Mouse (Mus musculus) activated CD4-positive, CD25-positive, alpha-beta regulatory T cell, adult 4 months (primary cell): Measurements from ENCODE around the gene Syvn1. TPM values are rescaled to one million over a fixed set of nuclear protein-coding genes. Genes with fewer than 3 reads are reported as not detected.
A peak's percentile ranks its signal among the peaks of the same experiment; 100 is the strongest.

ENCODE experiments used
- ATAC-seq: one replicate; pipeline ENCODE4 v1.8.0; 2017
- polyA plus RNA-seq, 2 experiments: library from polyadenylated mRNA; unstranded; fragments of 100-300 nt; shearing (Covaris generic); gene quantifications; one replicate each; pipeline ENCODE4 v1.2.1; 2017

Gene Syvn1
- polyA plus RNA-seq, 2 experiments from 2014 or later, result 12.2 to 15.7 TPM

- ATAC-seq, result no peak
These were observed 23.5 kb downstream of the Syvn1 start for GRCm38 (mm10) chr19:6069851-6070250.

GRCm38 (mm10) chr19:6070571-6071250 is 24.3 kb downstream of the Syvn1 start:
- no peak for ATAC-seq

GRCm38 (mm10) chr19:6071261-6071660 is 24.9 kb downstream of the Syvn1 start:
- ATAC-seq, result no peak

- no peak for ATAC-seq
These were observed 27.5 kb downstream of the Syvn1 start for GRCm38 (mm10) chr19:6073889-6074288.

GRCm38 (mm10) chr19:6076564-6077393 is 30.4 kb downstream of the Syvn1 start, which contains the start of gene Vps51:
Vps51 (minus strand) TSS chr19:6077231.
- ATAC-seq, result peak; percentile 93

GRCm38 (mm10) chr19:6079983-6080480 is 33.7 kb downstream of the Syvn1 start, which contains the start of gene Tmem262:
Tmem262 (plus strand) TSS chr19:6080033.
- no peak for ATAC-seq

GRCm38 (mm10) chr19:6082156-6082555 is 35.8 kb downstream of the Syvn1 start, which contains the start of gene Gm28374:
Gm28374 (minus strand) TSS chr19:6082256.
- ATAC-seq, result no peak

GRCm38 (mm10) chr19:6084478-6085248 is 38.3 kb downstream of the Syvn1 start, which contains the start of the genes Zfpl1 and Cdca5:
Zfpl1 (minus strand) TSS chr19:6084956.
Cdca5 (plus strand) TSS chr19:6084983.
- ATAC-seq, result peak; percentile 88

- ATAC-seq, result peak; percentile 86
These were observed 39.1 kb downstream of the Syvn1 start for GRCm38 (mm10) chr19:6085417-6085879.

- ATAC-seq, result no peak
These were observed 42.5 kb downstream of the Syvn1 start for GRCm38 (mm10) chr19:6088841-6089240.

GRCm38 (mm10) chr19:6094119-6094518 is 47.7 kb downstream of the Syvn1 start, which contains the start of gene AC131692.1:
AC131692.1 (plus strand) TSS chr19:6094419.
- no peak for ATAC-seq

GRCm38 (mm10) chr19:6097847-6098246 is 51.5 kb downstream of the Syvn1 start:
- no peak for ATAC-seq

- no peak for ATAC-seq
These were observed 54.8 kb downstream of the Syvn1 start for GRCm38 (mm10) chr19:6101186-6101585.

- no peak for ATAC-seq
These were observed 55.9 kb downstream of the Syvn1 start for GRCm38 (mm10) chr19:6102169-6102853.

Other genes starting within 250 kb of the Syvn1 start
- gene Frmd8, start 171.3 kb upstream of the Syvn1 start, polyA plus RNA-seq, result 10 to 100 TPM; 70.6 to 78.6 TPM
- gene Slc25a45, start 168.8 kb upstream of the Syvn1 start, polyA plus RNA-seq, result 10 to 100 TPM; 43.3 to 60.2 TPM
- gene Tigd3, start 152.4 kb upstream of the Syvn1 start, polyA plus RNA-seq, result under 1 TPM; 0.29 to 0.58 TPM
- 100 to 1,000 TPM; 123 to 178 TPM for gene Dpf2, start 133.6 kb upstream of the Syvn1 start, polyA plus RNA-seq
- gene Cdc42ep2, start 121.8 kb upstream of the Syvn1 start, polyA plus RNA-seq, result under 1 TPM in 1 of 2 experiments, not detected in 1; 0.25 TPM
- 10 to 100 TPM; 16.5 to 17.5 TPM for gene Pola2, start 82.4 kb upstream of the Syvn1 start, polyA plus RNA-seq
- not detected for gene Slc22a20, start 60.4 kb upstream of the Syvn1 start, polyA plus RNA-seq
- 10 to 100 TPM; 48.8 to 56.7 TPM for gene Capn1, start 30.7 kb upstream of the Syvn1 start, polyA plus RNA-seq
- gene Mrpl49, start 11.2 kb downstream of the Syvn1 start, polyA plus RNA-seq, result 10 to 100 TPM; 31.3 to 38.5 TPM
- gene Fau, start 11.3 kb downstream of the Syvn1 start, polyA plus RNA-seq, result 1,000 to 10,000 TPM; 2,454 to 3,437 TPM
- gene Znhit2, start 14.6 kb downstream of the Syvn1 start, polyA plus RNA-seq, result 10 to 100 TPM; 10.3 to 11.0 TPM
- 1 to 10 TPM; 5.4 to 9.2 TPM for gene Tm7sf2, start 21.8 kb downstream of the Syvn1 start, polyA plus RNA-seq
- 10 to 100 TPM; 34.1 to 34.6 TPM for gene Vps51, start 30.7 kb downstream of the Syvn1 start, polyA plus RNA-seq
- not detected for gene Tmem262, start 33.5 kb downstream of the Syvn1 start, polyA plus RNA-seq
- gene Gm28374, start 35.7 kb downstream of the Syvn1 start, polyA plus RNA-seq, result under 1 TPM in 1 of 2 experiments, not detected in 1; 0.69 TPM
- 10 to 100 TPM; 26.9 to 43.8 TPM for gene Zfpl1, start 38.4 kb downstream of the Syvn1 start, polyA plus RNA-seq
- 1 to 10 TPM; 6.7 to 9.3 TPM for gene Cdca5, start 38.4 kb downstream of the Syvn1 start, polyA plus RNA-seq
- gene AC131692.1, start 47.8 kb downstream of the Syvn1 start, polyA plus RNA-seq, result not detected
- not detected for gene Naaladl1, start 59.2 kb downstream of the Syvn1 start, polyA plus RNA-seq
- 1 to 10 TPM; 2.5 to 2.6 TPM for gene Sac3d1, start 72.1 kb downstream of the Syvn1 start, polyA plus RNA-seq
- gene Snx15, start 81.7 kb downstream of the Syvn1 start, polyA plus RNA-seq, result 10 to 100 TPM; 17.4 to 25.2 TPM
- not detected for gene Batf2, start 94.4 kb downstream of the Syvn1 start, polyA plus RNA-seq
- 10 to 100 TPM; 16.9 to 20.1 TPM for gene Arl2, start 95.0 kb downstream of the Syvn1 start, polyA plus RNA-seq
- gene Majin, start 137.8 kb downstream of the Syvn1 start, polyA plus RNA-seq, result under 1 TPM in 1 of 2 experiments, not detected in 1; 0.60 TPM
- gene Gpha2, start 179.8 kb downstream of the Syvn1 start, polyA plus RNA-seq, result not detected
- gene Ppp2r5b, start 189.3 kb downstream of the Syvn1 start, polyA plus RNA-seq, result 1 to 10 TPM; 1.4 to 1.5 TPM
- 10 to 100 TPM in 1 of 2 experiments, 1 to 10 TPM in 1; 7.4 to 17.2 TPM for gene Atg2a, start 195.1 kb downstream of the Syvn1 start, polyA plus RNA-seq
- 10 to 100 TPM; 11.0 to 15.2 TPM for gene Ehd1, start 230.1 kb downstream of the Syvn1 start, polyA plus RNA-seq